Mouse (Mus musculus) spleen, postnatal 36 days (tissue): ENCODE data around the gene B4galnt4.

Experiments used
- DNase-seq, 2 experiments: peaks; one replicate each; pipeline ENCODE4 v3.0.0; 2022; ENCODE audit warnings: low spot score in 2 of 2, mixed read lengths in 1 of 2

The B4galnt4 gene

GRCm38 (mm10) chr7:141041661-141042060 is 19.2 kb upstream of the B4galnt4 start:
- no peak for DNase-seq

GRCm38 (mm10) chr7:141042539-141042938 is 18.4 kb upstream of the B4galnt4 start:
- no peak for DNase-seq

- peak in 1 of 2 experiments; percentile 32 for DNase-seq
These were observed 13.8 kb upstream of the B4galnt4 start for GRCm38 (mm10) chr7:141046931-141047580.

GRCm38 (mm10) chr7:141047581-141048225 is 13.2 kb upstream of the B4galnt4 start:
- DNase-seq: peak; percentile 35 to 43

GRCm38 (mm10) chr7:141048226-141049218 is 12.4 kb upstream of the B4galnt4 start:
- DNase-seq: peak; percentile 78 to 86

GRCm38 (mm10) chr7:141049326-141049725 is 11.6 kb upstream of the B4galnt4 start:
- DNase-seq: no peak

GRCm38 (mm10) chr7:141051060-141051685 is 9.7 kb upstream of the B4galnt4 start:
- no peak for DNase-seq

- no peak for DNase-seq
These were observed 8.9 kb upstream of the B4galnt4 start for GRCm38 (mm10) chr7:141052016-141052415.

GRCm38 (mm10) chr7:141052421-141052820 is 8.5 kb upstream of the B4galnt4 start:
- DNase-seq: no peak

GRCm38 (mm10) chr7:141055785-141056184 is 5.1 kb upstream of the B4galnt4 start:
- no peak for DNase-seq

- no peak for DNase-seq
These were observed 3.9 kb upstream of the B4galnt4 start for GRCm38 (mm10) chr7:141056976-141057375.

- no peak for DNase-seq
These were observed 3.4 kb upstream of the B4galnt4 start for GRCm38 (mm10) chr7:141057541-141057940.

- no peak for DNase-seq
These were observed 2.1 kb upstream of the B4galnt4 start for GRCm38 (mm10) chr7:141058601-141059341.

GRCm38 (mm10) chr7:141059929-141060328 is 975 bp upstream of the B4galnt4 start:
- no peak for DNase-seq

GRCm38 (mm10) chr7:141061269-141061692 is 377 bp downstream of the B4galnt4 start:
- no peak for DNase-seq

- no peak for DNase-seq
These were observed 1.6 kb downstream of the B4galnt4 start for GRCm38 (mm10) chr7:141062525-141062924.

GRCm38 (mm10) chr7:141063353-141063752 is 2.4 kb downstream of the B4galnt4 start:
- no peak for DNase-seq

- DNase-seq: peak in 1 of 2 experiments; percentile 32
These were observed 3.3 kb downstream of the B4galnt4 start for GRCm38 (mm10) chr7:141064175-141064574.

- no peak for DNase-seq
These were observed 3.7 kb downstream of the B4galnt4 start for GRCm38 (mm10) chr7:141064576-141064975.

- no peak for DNase-seq
These were observed 7.4 kb downstream of the B4galnt4 start for GRCm38 (mm10) chr7:141068351-141068750.
